Mouse (Mus musculus) spleen, embryonic (tissue): Measurements from ENCODE around the gene Mecr.
"Not testable (repeated sequence)": the region's sequence is repeated elsewhere in the genome, so short reads cannot be mapped to it uniquely, and the experiment has no call there.

Source experiments
- CTCF ChIA-PET: fragments of 350-600 bp; sonication (Branson Sonifier 250); formaldehyde crosslinking; loops from one replicate; lab custom pipeline; 2022; lab: Charles Lee

Mecr gene

GRCm38 (mm10) chr4:131843290-131843743 lies at the start of gene Mecr:
Gene Mecr, plus strand, starts transcription at chr4:131843470.
- CTCF ChIA-PET = no interaction called here

DNA sequence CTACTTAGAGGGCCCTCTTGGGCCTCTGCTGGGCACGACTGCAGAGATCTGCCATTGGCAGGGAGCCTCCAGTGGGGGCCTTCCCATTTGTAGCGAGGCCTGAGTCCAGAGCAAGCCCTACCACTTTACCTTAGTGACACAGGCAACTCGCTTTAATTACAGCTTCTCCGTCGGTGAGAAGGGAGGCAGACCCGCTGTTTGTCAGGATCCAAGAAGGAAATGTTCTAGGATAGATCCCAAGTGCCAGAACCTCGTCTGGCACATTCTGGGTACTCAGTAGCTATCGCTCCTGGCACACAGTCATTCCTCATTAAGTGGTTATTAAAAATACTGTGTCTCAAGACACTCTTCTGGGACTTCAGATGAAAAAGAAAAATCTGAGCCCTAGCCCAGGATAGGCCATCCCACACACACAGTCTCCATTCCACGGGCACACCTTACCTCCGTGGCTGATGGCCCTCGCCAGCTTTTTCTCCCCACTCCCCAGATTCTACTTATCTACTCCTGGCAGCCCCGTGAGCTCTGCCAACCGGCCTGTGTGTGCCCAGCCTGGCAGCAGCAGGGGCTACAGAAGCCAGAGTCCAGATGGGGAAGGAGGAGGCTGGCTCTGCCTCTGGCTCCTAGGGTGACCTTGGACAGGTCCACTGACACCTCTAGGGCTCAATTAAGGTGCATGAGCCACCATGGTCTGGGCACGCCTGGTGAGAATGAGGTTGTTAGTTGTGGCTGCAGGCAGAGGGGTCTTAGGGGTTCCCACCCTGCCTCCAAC lies 46.8 kb upstream of the Mecr start:
- CTCF ChIA-PET = no interaction called here

DNA sequence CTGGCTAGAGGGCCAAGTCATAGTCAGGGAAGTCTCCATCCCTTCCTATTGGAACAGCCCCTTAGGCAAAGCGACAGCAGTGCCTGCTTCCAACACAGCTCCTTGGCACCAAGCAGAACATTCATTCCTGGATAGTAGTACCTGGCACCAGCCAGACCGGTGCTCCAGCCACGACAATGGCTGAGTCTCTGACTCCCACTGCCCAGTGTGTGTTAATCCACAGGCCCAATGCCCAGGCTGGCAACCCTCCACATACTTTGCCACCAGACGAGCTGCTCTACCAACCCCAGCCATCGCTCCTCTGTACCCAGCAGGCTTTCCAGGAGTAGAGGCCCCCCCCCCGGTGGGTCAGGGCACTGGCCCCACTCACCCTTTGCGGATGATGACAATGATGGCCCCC lies 45.8 kb upstream of the Mecr start:
- CTCF ChIA-PET = no interaction called here

GRCm38 (mm10) chr4:131797920-131798319 lies 45.4 kb upstream of the Mecr start:
- CTCF ChIA-PET = no interaction called here

- CTCF ChIA-PET = no interaction called here
These were observed 44.3 kb upstream of the Mecr start for GRCm38 (mm10) chr4:131798968-131799367.

GRCm38 (mm10) chr4:131803846-131804245 lies 39.4 kb upstream of the Mecr start:
- CTCF ChIA-PET = no interaction called here

- CTCF ChIA-PET = not testable (repeated sequence)
These were observed 38.5 kb upstream of the Mecr start for GRCm38 (mm10) chr4:131804732-131805131.

DNA sequence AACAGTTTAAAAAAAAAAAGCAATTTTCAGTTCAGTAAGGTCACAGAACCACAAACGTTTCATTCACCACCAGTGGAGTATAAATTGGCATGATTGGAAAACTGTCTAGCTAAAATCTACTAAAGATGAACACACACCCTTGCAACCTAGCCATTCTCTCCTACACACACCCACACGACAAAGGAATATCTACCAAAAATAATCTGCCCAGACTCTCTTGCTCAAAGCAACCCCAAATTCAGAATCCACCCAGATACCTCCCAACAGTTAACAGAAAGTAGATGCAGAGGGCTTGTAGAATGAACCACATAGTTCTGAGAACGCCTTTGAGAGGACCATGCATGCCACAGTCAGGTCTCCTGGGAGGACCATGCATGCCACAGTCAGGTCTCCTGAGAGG lies 38.0 kb upstream of the Mecr start:
- CTCF ChIA-PET = no interaction called here

DNA sequence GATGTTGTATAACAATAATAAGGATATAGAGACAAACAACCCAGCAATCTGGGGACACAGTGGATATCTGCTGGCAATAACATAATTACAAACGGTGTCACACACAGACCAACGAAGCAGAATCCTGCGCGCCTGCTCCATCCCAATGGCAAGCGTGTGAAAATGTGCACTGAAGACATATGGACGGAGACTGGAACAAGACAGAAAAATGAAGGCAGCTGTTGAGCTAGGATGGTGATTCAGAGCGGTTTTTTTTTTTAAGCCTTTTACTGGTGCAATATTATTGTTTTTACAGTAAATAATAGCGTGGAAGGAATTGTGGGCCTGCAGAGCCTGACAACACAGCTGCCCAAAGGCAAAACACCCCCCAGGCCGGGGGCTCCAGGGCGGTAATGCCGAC lies 30.8 kb upstream of the Mecr start:
- CTCF ChIA-PET = no interaction called here

- CTCF ChIA-PET = no interaction called here
These were observed 29.5 kb upstream of the Mecr start for GRCm38 (mm10) chr4:131813798-131814197.

GRCm38 (mm10) chr4:131814869-131815268 lies 28.4 kb upstream of the Mecr start:
- CTCF ChIA-PET = no interaction called here

DNA sequence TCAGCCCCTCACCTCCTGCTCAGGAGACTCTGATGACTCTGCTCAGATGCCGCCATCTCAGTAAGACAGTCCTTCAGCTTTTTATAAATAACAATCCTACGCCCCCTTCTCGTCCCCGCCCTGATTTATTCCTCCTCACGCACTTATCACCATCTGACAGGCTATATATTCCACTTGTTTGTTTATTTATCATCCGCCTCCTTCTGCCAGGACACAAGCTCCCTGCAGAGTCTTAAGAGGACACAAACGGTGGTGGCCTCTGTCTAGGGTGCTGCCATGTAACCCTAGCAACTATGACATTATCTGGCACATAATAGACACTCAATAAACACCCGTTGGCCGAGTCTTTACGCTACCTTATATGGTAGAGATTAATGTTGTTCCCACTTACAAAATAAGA lies 27.5 kb upstream of the Mecr start:
- CTCF ChIA-PET = no interaction called here

- CTCF ChIA-PET = no interaction called here
These were observed 24.3 kb upstream of the Mecr start for GRCm38 (mm10) chr4:131818926-131819325.

GRCm38 (mm10) chr4:131821161-131821731 lies 22.0 kb upstream of the Mecr start:
- CTCF ChIA-PET = no interaction called here

DNA sequence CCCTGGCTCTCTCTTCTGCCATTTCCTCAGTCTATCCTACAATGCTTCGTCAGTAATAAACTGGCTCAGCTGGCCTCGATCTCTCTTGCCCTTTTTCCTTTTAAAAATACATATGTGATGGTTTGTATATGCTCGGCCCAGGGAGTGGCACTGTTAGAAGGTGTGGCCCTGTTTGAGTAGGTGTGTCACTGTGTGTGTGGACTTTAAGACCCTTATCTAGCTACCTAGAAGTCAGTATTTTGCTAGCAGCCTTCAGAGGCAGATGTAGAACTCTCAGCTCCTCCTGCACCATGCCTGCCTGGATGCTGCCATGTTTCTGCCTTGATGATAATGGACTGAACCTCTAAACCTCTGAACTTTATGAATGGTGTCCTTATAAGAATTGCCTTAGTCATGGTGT lies 20.7 kb upstream of the Mecr start:
- CTCF ChIA-PET = no interaction called here

- CTCF ChIA-PET = no interaction called here
These were observed 18.3 kb upstream of the Mecr start for GRCm38 (mm10) chr4:131824939-131825338.

GRCm38 (mm10) chr4:131825830-131826229 lies 17.4 kb upstream of the Mecr start:
- CTCF ChIA-PET = interaction anchor here (1.2 kb wide), 1 partner anchor 11 kb away, joined by 4 read pairs; no protein-coding TSS in a partner anchor

DNA sequence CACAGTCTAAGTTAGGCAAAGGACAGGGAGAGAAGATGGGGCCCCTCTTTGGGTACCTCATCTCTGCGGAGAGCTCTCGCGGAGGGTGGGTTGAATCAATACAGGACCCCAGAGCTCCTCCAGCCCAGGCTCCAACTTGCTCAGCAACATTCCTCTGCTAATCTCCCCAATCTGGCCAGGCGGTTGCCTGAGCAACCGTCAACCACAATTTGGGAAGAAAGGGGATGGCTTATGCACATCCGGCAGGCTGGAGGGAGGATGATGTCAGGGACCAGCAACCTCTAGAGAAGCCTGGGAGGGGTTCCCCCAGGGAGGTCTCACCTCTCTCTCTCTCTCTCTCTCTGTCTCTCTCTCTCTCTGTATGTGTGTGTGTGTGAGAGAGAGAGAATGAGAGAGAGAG lies 16.4 kb upstream of the Mecr start:
- CTCF ChIA-PET = interaction anchor here (1.2 kb wide), 1 partner anchor 10 kb away, joined by 4 read pairs; no protein-coding TSS in a partner anchor

DNA sequence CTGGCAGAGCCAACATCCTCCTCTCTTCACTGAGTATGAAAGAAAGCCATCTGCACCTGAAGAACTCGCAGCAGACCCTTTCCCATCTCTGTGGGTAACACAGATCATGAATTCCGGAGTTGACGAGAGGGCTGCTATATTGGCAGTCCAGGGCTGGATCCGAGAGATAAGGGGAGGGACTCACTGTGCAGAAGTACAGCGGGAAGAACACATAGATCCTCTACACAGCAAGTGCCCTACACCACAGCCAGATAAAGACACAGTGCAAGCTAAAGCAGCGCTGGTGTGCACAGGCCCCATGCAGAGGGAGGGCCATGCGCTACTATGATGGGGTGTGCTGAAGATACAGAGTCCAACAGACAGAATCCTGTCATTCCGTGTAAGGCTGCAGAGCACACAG lies 14.1 kb upstream of the Mecr start:
- CTCF ChIA-PET = no interaction called here

- CTCF ChIA-PET = interaction anchor here (0.6 kb wide), 1 partner anchor 554 kb away, joined by 8 read pairs; no protein-coding TSS in a partner anchor
These were observed 11.7 kb upstream of the Mecr start for GRCm38 (mm10) chr4:131831546-131832045.

DNA sequence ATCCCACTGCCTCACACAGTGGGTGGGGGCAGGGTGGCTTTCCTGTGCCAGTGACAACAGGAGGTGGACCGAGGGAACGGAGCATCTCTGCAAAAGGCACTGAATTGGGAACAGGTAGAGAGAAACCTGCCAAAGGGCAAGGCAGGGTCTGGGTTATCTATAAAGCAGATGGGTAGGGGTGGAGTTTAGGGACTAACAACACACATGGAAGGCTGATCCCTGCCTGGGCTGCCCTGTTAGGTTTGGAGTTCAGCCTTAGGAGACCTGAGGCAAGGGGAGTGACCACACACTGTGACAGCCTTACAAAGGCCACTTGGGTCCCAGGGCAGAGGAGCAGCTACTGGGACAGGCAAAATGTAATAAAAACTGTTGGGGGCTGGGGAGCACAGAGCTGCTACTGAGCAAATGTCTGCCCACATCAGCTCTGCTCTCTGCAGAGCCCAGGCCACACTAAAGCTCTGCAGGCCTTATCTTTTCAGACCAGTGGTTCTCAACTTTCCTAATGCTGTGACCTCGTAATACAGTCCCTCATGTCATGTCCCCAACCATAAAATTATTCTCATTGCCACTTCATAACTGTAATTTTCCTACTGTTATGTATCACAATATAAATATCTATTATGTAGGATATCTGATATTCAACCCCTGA lies 10.4 kb upstream of the Mecr start:
- CTCF ChIA-PET = no interaction called here

DNA sequence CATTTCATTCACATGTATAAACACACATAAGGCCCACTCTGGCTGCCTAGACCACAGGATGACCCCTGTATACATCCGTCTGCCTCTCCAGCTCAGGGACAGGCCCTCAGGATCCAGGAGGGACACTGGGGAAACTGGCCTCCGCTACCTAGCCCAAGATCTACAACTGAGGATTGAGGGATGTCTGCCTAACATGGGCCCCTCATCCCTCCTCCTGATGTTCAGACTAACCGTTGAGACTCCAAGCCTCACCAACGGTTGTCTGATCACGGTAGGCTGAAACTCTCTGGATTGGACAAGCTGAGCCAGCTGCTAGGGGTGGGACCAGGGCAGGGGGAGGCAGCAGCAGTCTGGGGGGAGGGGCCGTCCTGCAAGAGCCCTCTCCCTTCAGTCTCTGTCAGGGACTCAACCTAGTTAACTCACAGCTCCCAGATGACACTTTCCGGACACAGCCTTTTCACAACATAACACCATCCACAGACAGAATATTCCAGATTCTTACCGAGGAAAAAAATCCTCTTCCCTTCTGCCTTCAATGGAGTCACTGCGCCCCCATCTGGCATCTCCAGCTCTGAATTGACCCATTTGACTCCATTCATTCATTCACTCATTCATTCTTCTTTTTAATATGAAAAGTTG lies 9.2 kb upstream of the Mecr start:
- CTCF ChIA-PET = interaction anchor here (0.6 to 0.7 kb wide), 2 partner anchors 35 to 1854 kb away, joined by 3 read pairs; no protein-coding TSS in a partner anchor
